Mouse (Mus musculus) liver, embryonic 14.5 days (tissue): ENCODE data around the gene Calu. TPM values are rescaled to one million over a fixed set of nuclear protein-coding genes. Genes with fewer than 3 reads are reported as not detected.
"Not testable (repeated sequence)": the region's sequence is repeated elsewhere in the genome, so short reads cannot be mapped to it uniquely, and the experiment has no call there.

Experiments
- ATAC-seq: fragments of 200-750 bp; cut with Nextera tagmentation; 2 replicates; pipeline ENCODE4 v1.8.0; 2017; ENCODE audit warnings: moderate number of reproducible peaks, mild to moderate bottlenecking, moderate library complexity; ENCODE audit not compliant: insufficient read depth
- DNase-seq, 3 experiments: peaks; one replicate each; pipeline ENCODE4 v3.0.0-alpha.2; 2012 to 2013; ENCODE audit warnings: low read depth in 3 of 3, low spot score in 3 of 3
- H3K27ac ChIP-seq: fragments of 300-500 bp; sonication (generic); 2 replicates; pipeline ENCODE4 v1.5.1; 2014; ENCODE audit warnings: moderate library complexity, mild to moderate bottlenecking, control low read depth, inconsistent platforms
- H3K27me3 ChIP-seq: fragments of 300-500 bp; sonication (generic); 2 replicates; pipeline ENCODE4 v1.6.1; 2014; ENCODE audit warnings: mild to moderate bottlenecking, low read length, moderate library complexity; ENCODE audit not compliant: control insufficient read depth, insufficient read depth
- H3K36me3 ChIP-seq: fragments of 300-500 bp; sonication (generic); replicated peaks from 2 replicates; pipeline ENCODE4 v1.6.1; 2014; ENCODE audit warnings: low read depth; ENCODE audit not compliant: control insufficient read depth, insufficient read depth
- H3K4me1 ChIP-seq, 2 experiments: fragments of 200-500 bp in 1 of 2; fragments of 300-500 bp in 1 of 2; sonication (generic) in 1 of 2; replicated peaks; 2 replicates each; pipeline ENCODE4 v1.6.1; 2012 to 2014; ENCODE audit warnings: antibody characterized with exemption in 1 of 2, inconsistent platforms in 1 of 2, low read length in 1 of 2; ENCODE audit not compliant: control insufficient read depth in 2 of 2, insufficient read depth in 2 of 2
- H3K4me2 ChIP-seq: fragments of 300-500 bp; sonication (generic); 2 replicates; pipeline ENCODE4 v1.6.1; 2014; ENCODE audit warnings: low read depth, mild to moderate bottlenecking, control low read depth, moderate library complexity
- H3K4me3 ChIP-seq, 2 experiments: fragments of 200-500 bp in 1 of 2; fragments of 300-500 bp in 1 of 2; sonication (generic) in 1 of 2; 2 replicates each; pipeline ENCODE4 v1.5.1; 2012 to 2014; ENCODE audit warnings: low read depth in 2 of 2, low read length in 2 of 2, mild to moderate bottlenecking in 2 of 2, control low read depth in 1 of 2, inconsistent platforms in 1 of 2, moderate library complexity in 1 of 2; ENCODE audit not compliant: insufficient read depth in 1 of 2
- H3K9ac ChIP-seq: fragments of 300-500 bp; sonication (generic); replicated peaks from 2 replicates; pipeline ENCODE4 v1.6.1; 2014; ENCODE audit warnings: mild to moderate bottlenecking, control low read depth, moderate library complexity
- H3K9me3 ChIP-seq: fragments of 300-500 bp; sonication (generic); 2 replicates; pipeline ENCODE4 v1.6.1; 2016; ENCODE audit warnings: low read length, mixed read lengths; ENCODE audit not compliant: control insufficient read depth
- CTCF ChIP-seq: IDR thresholded peaks from 2 replicates; pipeline ENCODE4 v1.5.1; 2016; ENCODE audit warnings: antibody characterized with exemption, low read depth, control low read depth
- EP300 ChIP-seq: IDR thresholded peaks from 2 replicates; pipeline ENCODE4 v1.6.1; 2016; ENCODE audit warnings: antibody characterized with exemption, low read depth
- WGBS: fragments of 180-500 bp; shearing (Covaris S2); extraction: QIAGEN DNeasy Blood & Tissue Kit; methylation state at CpG from one replicate; pipeline ENCODE4 v1.1.7; 2014; ENCODE audit not compliant: insufficient replicate concordance; 5-methylcytosine and 5-hydroxymethylcytosine counted together
- polyA plus RNA-seq, 2 experiments: library from polyadenylated mRNA; depleted of rRNA in 1 of 2; stranded (reverse) in 1 of 2; unstranded in 1 of 2; fragments of >200 nt; fragmentation: Nextera tagmentation in 1 of 2; extraction: Ambion mirVana in 1 of 2; gene quantifications; 2 replicates each; pipeline versions ENCODE4 v1.2.1 to v1.2.3; 2012 to 2014

Calu gene
- polyA plus RNA-seq, 2 experiments = 49.1 to 93.5 TPM

- WGBS = 27% methylated on average over 9 of the region's 9 CpGs
- peaks cover 14% of the 10 kb centered on the region for H3K27me3 ChIP-seq
- no peak overlapping the region for H3K4me3 ChIP-seq
- ATAC-seq (no peak), DNase-seq (no peak)
- H3K27ac ChIP-seq = no peak overlapping the region
- peaks cover 5 to 12% of the 10 kb centered on the region in 2 experiments for H3K4me1 ChIP-seq
- H3K36me3 ChIP-seq = no peaks in the 10 kb centered on the region
- no peak for TF ChIP-seq EP300
- TF ChIP-seq CTCF = no peak
- H3K9me3 ChIP-seq = no peaks in the 10 kb centered on the region
- no peak overlapping the region for H3K9ac ChIP-seq
- H3K4me2 ChIP-seq = no peak overlapping the region
Observed at GRCm38 (mm10) chr6:29389425-29389824, 41.6 kb downstream of the Calu start.

GRCm38 (mm10) chr6:29390500-29390899, 42.6 kb downstream of the Calu start:
- H3K9ac ChIP-seq, H3K36me3 ChIP-seq, H3K9me3 ChIP-seq, H3K27ac ChIP-seq, DNase-seq, ATAC-seq, H3K4me3 ChIP-seq, H3K4me2 ChIP-seq: not testable (repeated sequence)
- WGBS = 57% methylated on average over 1 of the region's 1 CpGs
- Histone ChIP-seq H3K4me1 (peaks cover 5 to 12% of the 10 kb centered on the region in 2 experiments), H3K27me3 (peaks cover 25% of the 10 kb centered on the region)

- not testable (repeated sequence) for ATAC-seq, H3K4me2 ChIP-seq, H3K27ac ChIP-seq, H3K4me3 ChIP-seq, H3K9ac ChIP-seq, H3K36me3 ChIP-seq, DNase-seq, H3K9me3 ChIP-seq
- WGBS = 47% methylated on average over 8 of the region's 8 CpGs
- H3K4me1 ChIP-seq = peaks cover 5 to 12% of the 10 kb centered on the region in 2 experiments
- peaks cover 33% of the 10 kb centered on the region for H3K27me3 ChIP-seq
Observed at GRCm38 (mm10) chr6:29391241-29391640, 43.4 kb downstream of the Calu start.

- WGBS = 55% methylated on average over 4 of the region's 4 CpGs
Observed at GRCm38 (mm10) chr6:29391802-29392201, 43.9 kb downstream of the Calu start.

GRCm38 (mm10) chr6:29394286-29394685, 46.4 kb downstream of the Calu start:
- TF ChIP-seq CTCF = no peak
- no peak for TF ChIP-seq EP300
- peaks cover 53% of the 10 kb centered on the region for H3K27me3 ChIP-seq

More at GRCm38 (mm10) chr6:29391802-29392201, 43.9 kb downstream of the Calu start:
- Histone ChIP-seq H3K9ac (no peak overlapping the region), H3K9me3 (no peaks in the 10 kb centered on the region), H3K36me3 (no peaks in the 10 kb centered on the region), H3K4me1 (peaks cover 5 to 12% of the 10 kb centered on the region in 2 experiments), H3K4me3 (no peak overlapping the region), H3K4me2 (no peak overlapping the region), H3K27me3 (peaks cover 38% of the 10 kb centered on the region), H3K27ac (no peak overlapping the region)
- no peak for ATAC-seq
- no peak for DNase-seq
- TF ChIP-seq CTCF (no peak), EP300 (no peak)

More at GRCm38 (mm10) chr6:29394286-29394685, 46.4 kb downstream of the Calu start:
- Histone ChIP-seq H3K4me1 (no peaks in the 10 kb centered on the region; a peak in 1 of 4 replicates), H3K4me3 (no peak overlapping the region), H3K9ac (no peak overlapping the region), H3K4me2 (no peak overlapping the region), H3K27ac (no peak overlapping the region), H3K9me3 (no peaks in the 10 kb centered on the region), H3K36me3 (no peaks in the 10 kb centered on the region)
- ATAC-seq = no peak
- WGBS = 35% methylated on average over 1 of the region's 1 CpGs
- DNase-seq = no peak
